Mouse (Mus musculus): ENCODE data around the gene S100a2. TPM values are rescaled to one million over a fixed set of nuclear protein-coding genes. Genes with fewer than 3 reads are reported as not detected.

S100a2 gene
- total RNA-seq, 2 experiments from 2014 or later, result not detected

DNA sequence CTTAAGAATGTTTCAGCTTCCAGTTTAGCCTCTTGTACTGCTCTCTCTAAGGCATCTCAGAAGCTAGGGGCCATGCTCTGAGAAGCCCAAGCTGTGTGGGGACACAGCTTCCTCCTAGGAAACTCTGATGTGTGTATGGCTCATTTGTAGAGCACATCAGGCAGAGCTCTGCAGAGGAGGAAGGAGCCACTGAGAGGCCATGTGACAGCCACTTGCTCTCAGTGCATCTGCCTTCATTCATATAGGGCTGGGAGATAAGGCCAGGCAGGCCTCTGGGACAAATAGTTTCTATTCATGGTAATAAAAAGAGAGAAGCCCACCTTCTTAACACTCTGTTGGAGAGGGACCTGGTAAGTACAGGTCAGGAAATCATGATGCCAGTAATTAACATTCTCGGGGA is 4.4 kb downstream of the S100a2 start:
- intact Hi-C loops (cut with DNase I), result no loop called here
- no peak for DNase-seq

GRCm38 (mm10) chr3:90595556-90595955 is 5.5 kb downstream of the S100a2 start:
- intact Hi-C loops (cut with DNase I), result no loop called here
- no peak for DNase-seq

- DNase-seq, result no peak
Observed at GRCm38 (mm10) chr3:90596810-90597209, 6.8 kb downstream of the S100a2 start.

DNA sequence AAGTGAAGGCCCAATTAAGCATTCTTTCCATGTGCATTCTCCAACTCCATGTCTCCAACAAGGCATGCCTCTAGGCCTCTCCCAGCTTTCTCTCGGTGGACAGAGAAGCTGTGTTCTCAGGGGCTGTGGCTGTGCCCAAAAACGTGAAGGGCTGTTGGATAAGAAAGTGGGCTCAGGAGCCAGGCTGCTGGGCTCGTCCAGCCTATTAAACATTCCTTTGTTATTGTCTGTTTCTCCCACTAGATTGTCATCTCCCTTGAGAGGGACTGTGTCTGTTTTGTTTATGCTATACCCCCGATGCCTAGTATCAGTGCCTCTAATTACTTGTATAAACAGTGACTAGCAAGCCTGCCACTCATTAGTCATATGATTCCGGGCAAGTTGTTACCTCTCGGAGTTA is 7.7 kb downstream of the S100a2 start:
- intact Hi-C loops (cut with DNase I), result no loop called here
- DNase-seq, result no peak

More at GRCm38 (mm10) chr3:90596810-90597209, 6.8 kb downstream of the S100a2 start:
- intact Hi-C loops (cut with DNase I), result no loop called here

DNA sequence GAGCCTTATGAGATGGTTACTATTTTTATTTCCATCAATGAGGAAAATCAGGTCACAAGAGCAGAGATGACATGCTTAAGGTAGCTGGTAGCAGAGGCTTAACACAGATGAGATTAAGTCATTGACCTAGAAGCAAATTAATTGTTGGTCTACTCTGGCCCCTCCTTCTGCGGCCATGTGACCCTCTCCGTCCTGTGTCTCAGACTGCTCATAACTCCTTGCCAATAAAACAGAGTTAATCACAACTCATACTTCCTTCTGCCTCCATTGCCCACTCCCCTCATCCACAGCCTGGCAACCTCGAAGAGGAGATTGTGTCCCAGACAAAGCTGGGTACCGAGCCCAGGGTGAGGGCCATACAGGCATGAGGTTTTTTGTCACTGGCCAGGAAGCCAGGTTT is 8.2 kb downstream of the S100a2 start:
- intact Hi-C loops (cut with DNase I), result no loop called here
- DNase-seq, result no peak

DNA sequence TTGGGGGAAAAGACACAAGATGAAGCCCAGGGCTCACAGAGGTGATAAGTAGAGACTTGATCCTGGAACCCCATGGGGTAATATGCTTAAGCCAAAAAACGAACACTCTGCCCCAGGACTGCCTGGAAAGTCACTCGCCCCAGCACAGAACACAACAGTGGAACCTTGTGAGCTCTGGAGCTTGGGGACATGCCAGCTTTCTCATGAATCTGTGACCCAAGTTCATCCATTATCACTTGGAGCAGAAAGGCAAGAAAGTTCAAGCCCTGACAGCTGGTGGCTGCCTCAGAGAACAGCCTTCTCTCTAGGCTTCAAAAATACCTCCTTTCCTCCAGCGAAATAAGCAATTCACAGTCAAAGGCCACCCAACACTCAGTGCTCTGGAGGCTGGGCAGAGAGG is 9.4 kb downstream of the S100a2 start:
- intact Hi-C loops (cut with DNase I), result no loop called here
- DNase-seq, result peak in 1 of 2 experiments; percentile 56

DNA sequence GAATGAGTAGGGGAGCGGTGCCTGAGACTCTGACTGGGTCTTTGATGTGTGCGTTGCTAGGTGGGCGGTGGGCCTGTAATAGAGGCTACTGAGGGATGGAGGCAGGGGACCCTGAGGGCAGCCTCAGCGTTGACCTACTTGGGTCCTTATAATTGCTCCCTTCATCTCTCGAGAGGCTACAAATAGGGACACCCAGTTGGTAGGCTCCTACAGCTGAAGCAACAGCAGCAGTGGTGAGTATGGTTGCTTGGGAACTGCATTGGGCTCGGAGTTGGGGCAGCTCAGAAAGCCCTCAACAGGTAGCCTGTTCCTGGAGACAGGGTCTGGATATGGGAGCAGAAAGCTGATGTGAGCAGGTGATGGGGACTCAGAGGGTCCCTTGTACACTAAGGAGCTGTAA is 10.0 kb downstream of the S100a2 start:
- intact Hi-C loops (cut with DNase I), result no loop called here
- DNase-seq, result no peak

GRCm38 (mm10) chr3:90600458-90601195 is 10.6 kb downstream of the S100a2 start:
- intact Hi-C loops (cut with DNase I), result no loop called here
- DNase-seq, result peak; percentile 45 to 63

- intact Hi-C loops (cut with DNase I), result no loop called here
Observed at GRCm38 (mm10) chr3:90601486-90602110, 11.6 kb downstream of the S100a2 start, which contains the start of gene Gm42674. Gene Gm42674, plus strand, starts transcription at chr3:90601904.

DNA sequence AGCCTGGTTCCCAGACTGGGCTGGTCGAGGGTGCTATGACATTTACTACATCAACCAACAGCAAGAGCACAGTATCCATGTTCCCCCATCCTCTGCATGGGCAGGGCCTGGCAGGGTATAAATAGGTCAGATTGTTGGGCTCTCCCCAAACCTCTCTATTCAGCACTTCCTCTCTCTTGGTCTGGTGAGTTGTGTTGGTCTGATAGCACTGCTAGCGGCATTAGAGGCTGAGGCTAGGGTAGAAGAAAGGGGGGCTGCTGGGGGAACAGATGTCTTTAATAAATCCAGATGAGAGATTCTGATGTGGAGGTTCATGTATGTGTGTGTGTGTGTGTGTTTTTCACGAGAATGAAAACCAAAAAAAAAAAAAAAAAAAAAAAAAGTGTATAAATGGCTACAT is 13.6 kb downstream of the S100a2 start, which contains the start of gene S100a4:
Gene S100a4 (plus strand): TSS at position 149 of the 400 bp plus-strand sequence.
- DNase-seq, result no peak
- intact Hi-C loops (cut with DNase I), result no loop called here

More at GRCm38 (mm10) chr3:90601486-90602110, 11.6 kb downstream of the S100a2 start, which contains the start of gene Gm42674:
- DNase-seq, result no peak

- intact Hi-C loops (cut with DNase I), result no loop called here
- DNase-seq, result peak; percentile 83
Observed at GRCm38 (mm10) chr3:90604416-90604815, 14.4 kb downstream of the S100a2 start.

- intact Hi-C loops (cut with DNase I), result no loop called here
- no peak for DNase-seq
Observed at GRCm38 (mm10) chr3:90605049-90605448, 15.0 kb downstream of the S100a2 start.

DNA sequence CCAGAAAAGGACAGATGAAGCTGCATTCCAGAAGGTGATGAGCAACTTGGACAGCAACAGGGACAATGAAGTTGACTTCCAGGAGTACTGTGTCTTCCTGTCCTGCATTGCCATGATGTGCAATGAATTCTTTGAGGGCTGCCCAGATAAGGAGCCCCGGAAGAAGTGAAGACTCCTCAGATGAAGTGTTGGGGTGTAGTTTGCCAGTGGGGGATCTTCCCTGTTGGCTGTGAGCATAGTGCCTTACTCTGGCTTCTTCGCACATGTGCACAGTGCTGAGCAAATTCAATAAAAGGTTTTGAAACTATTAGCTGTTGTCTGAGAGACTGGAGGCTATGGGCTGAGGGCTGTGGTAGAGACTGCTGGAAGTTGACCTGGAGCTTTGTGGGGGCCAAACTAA is 15.7 kb downstream of the S100a2 start:
- intact Hi-C loops (cut with DNase I), result no loop called here
- no peak for DNase-seq

DNA sequence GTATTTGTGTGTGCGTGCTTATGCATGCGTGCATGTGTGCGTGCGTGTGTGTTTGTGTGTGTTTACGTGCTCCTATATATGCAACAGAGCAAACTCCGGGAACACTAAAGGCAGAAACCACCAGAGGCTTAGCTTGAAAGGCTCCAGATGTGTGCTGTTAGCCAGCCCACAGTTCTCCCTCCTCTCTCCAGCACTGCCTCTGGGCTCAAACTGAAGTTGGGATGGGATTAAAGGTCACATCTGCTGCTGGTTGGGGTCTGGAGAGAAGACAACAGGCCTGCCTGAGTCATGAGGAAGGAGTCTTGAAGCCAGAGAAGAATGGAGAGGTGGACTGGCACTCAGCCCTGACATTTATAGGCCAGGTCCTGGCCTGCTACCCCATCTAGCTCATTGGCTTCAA is 16.1 kb downstream of the S100a2 start:
- intact Hi-C loops (cut with DNase I), result no loop called here
- peak in 1 of 2 experiments; percentile 38 for DNase-seq

DNA sequence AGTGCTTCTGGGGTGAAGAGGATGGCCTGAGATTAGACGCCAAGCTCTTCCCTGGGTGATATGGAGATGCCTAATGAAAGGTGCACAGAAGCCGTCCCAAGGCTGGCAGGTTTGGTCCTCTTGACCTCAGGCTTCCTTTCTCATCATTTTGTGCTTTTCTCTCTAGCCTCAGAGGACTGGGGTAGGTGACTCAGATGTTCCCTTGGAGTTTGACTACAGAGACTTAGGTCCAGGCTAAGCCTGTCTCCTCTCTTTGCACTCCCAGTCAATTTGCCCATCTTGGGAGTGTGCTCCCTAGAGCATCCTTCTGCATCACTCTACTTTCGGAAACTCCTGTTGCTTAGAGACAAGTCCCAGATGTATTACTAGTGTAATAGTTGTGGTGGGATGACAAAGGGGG is 17.3 kb downstream of the S100a2 start:
- intact Hi-C loops (cut with DNase I), result no loop called here
- DNase-seq, result no peak

GRCm38 (mm10) chr3:90608223-90608622 is 18.2 kb downstream of the S100a2 start, which contains the start of gene S100a5:
Gene S100a5, plus strand, starts transcription at chr3:90608523.
- intact Hi-C loops (cut with DNase I), result no loop called here
- DNase-seq, result no peak

- DNase-seq, result no peak
- intact Hi-C loops (cut with DNase I), result no loop called here
Observed at GRCm38 (mm10) chr3:90609102-90609501, 19.1 kb downstream of the S100a2 start.

- DNase-seq, result no peak
- intact Hi-C loops (cut with DNase I), result loop anchor here (10.0 kb wide), 1 partner anchor 197 kb away; no protein-coding TSS in a partner anchor
Observed at GRCm38 (mm10) chr3:90611494-90611893, 21.4 kb downstream of the S100a2 start.

- intact Hi-C loops (cut with DNase I), result loop anchor here (10.0 kb wide), 1 partner anchor 197 kb away; no protein-coding TSS in a partner anchor
- no peak for DNase-seq
Observed at GRCm38 (mm10) chr3:90612061-90612460, 22.0 kb downstream of the S100a2 start.

- peak; percentile 65 to 69 for DNase-seq
- intact Hi-C loops (cut with DNase I), result loop anchor here (10.0 kb wide), 1 partner anchor 198 kb away; no protein-coding TSS in a partner anchor
Observed at GRCm38 (mm10) chr3:90612728-90613291, 22.8 kb downstream of the S100a2 start, which contains the start of gene S100a6. Gene S100a6, plus strand, starts transcription at chr3:90612882.
